Mouse (Mus musculus) olfactory bulb, adult 2 months (tissue): ENCODE data around the gene Degs2. TPM values are rescaled to one million over a fixed set of nuclear protein-coding genes. Genes with fewer than 3 reads are reported as not detected.

Source experiments
- H3K27ac ChIP-seq: fragments of 200-500 bp; 2 replicates; pipeline ENCODE4 v1.5.1; 2012; ENCODE audit warnings: low read depth, low read length; ENCODE audit not compliant: insufficient read depth
- H3K4me1 ChIP-seq: fragments of 200-500 bp; 2 replicates; pipeline ENCODE4 v1.6.1; 2012; ENCODE audit warnings: low read length; ENCODE audit not compliant: control insufficient read depth, insufficient read depth
- H3K4me3 ChIP-seq: fragments of 200-500 bp; 2 replicates; pipeline ENCODE4 v1.5.1; 2012; ENCODE audit warnings: mild to moderate bottlenecking, low read depth, low read length, moderate library complexity; ENCODE audit not compliant: insufficient read depth
- CTCF ChIP-seq: fragments of 200-500 bp; IDR thresholded peaks from 2 replicates; pipeline ENCODE4 v1.5.1; 2012; ENCODE audit warnings: low read depth, mild to moderate bottlenecking, low read length, moderate library complexity; ENCODE audit not compliant: insufficient read depth
- POLR2A ChIP-seq: fragments of 200-500 bp; IDR thresholded peaks from 2 replicates; pipeline ENCODE4 v1.6.1; 2012; ENCODE audit warnings: mild to moderate bottlenecking, low read depth, low read length, moderate library complexity; ENCODE audit not compliant: insufficient read depth
- WGBS: fragments of 180-500 bp; shearing (Covaris S2); methylation state at CpG from one replicate; pipeline ENCODE4 v1.1.7; 2018; 5-methylcytosine and 5-hydroxymethylcytosine counted together
- polyA plus RNA-seq: library from polyadenylated mRNA; stranded (reverse); fragments of >200 nt; gene quantifications from 2 replicates; pipeline ENCODE4 v1.2.4, GENCODE M21; 2012; ENCODE audit warnings: low replicate concordance; ENCODE audit not compliant: missing spikeins, insufficient read depth, insufficient read length

Gene Degs2
- not detected in 2 replicates for polyA plus RNA-seq

- WGBS = 1% methylated on average over 32 of the region's 32 CpGs
- H3K4me1 ChIP-seq = peaks cover 15% of the 10 kb centered on the region
- no peak within 1 kb of the TSS for H3K27ac ChIP-seq
- peak within 1 kb of the TSS; percentile 26 for H3K4me3 ChIP-seq
- TF ChIP-seq CTCF (no peak), POLR2A (no peak)
Observed at GRCm38 (mm10) chr12:108702185-108702584, at the start of gene Degs2. Gene Degs2, minus strand, starts transcription at chr12:108702315.

GRCm38 (mm10) chr12:108751790-108752189, 49.7 kb upstream of the Degs2 start:
- no peak for TF ChIP-seq POLR2A
- TF ChIP-seq CTCF = no peak
- Histone ChIP-seq H3K4me1 (no peaks in the 10 kb centered on the region), H3K27ac (no peak overlapping the region), H3K4me3 (no peak overlapping the region)
- WGBS = 62% methylated on average over 9 of the region's 9 CpGs

GRCm38 (mm10) chr12:108750226-108750625, 48.1 kb upstream of the Degs2 start:
- no peak overlapping the region for H3K27ac ChIP-seq
- no peak overlapping the region for H3K4me3 ChIP-seq
- H3K4me1 ChIP-seq = no peaks in the 10 kb centered on the region
- TF ChIP-seq POLR2A = no peak
- TF ChIP-seq CTCF = no peak
- 76% methylated on average over 3 of the region's 3 CpGs for WGBS

GRCm38 (mm10) chr12:108749454-108749853, 47.3 kb upstream of the Degs2 start:
- Histone ChIP-seq H3K27ac (no peak overlapping the region), H3K4me1 (no peaks in the 10 kb centered on the region), H3K4me3 (no peak overlapping the region)
- 88% methylated on average over 9 of the region's 9 CpGs for WGBS
- no peak for TF ChIP-seq CTCF
- no peak for TF ChIP-seq POLR2A

- TF ChIP-seq POLR2A = no peak
- no peak for TF ChIP-seq CTCF
- H3K4me1 ChIP-seq = no peaks in the 10 kb centered on the region
- no peak overlapping the region for H3K4me3 ChIP-seq
- H3K27ac ChIP-seq = no peak overlapping the region
- 59% methylated on average over 6 of the region's 6 CpGs for WGBS
Observed at GRCm38 (mm10) chr12:108749019-108749418, 46.9 kb upstream of the Degs2 start.

GRCm38 (mm10) chr12:108745990-108746389, 43.9 kb upstream of the Degs2 start:
- no peak overlapping the region for H3K4me3 ChIP-seq
- no peaks in the 10 kb centered on the region for H3K4me1 ChIP-seq
- H3K27ac ChIP-seq = no peak overlapping the region
- no peak for TF ChIP-seq CTCF
- no peak for TF ChIP-seq POLR2A

- H3K27ac ChIP-seq = no peak overlapping the region
- H3K4me1 ChIP-seq = no peaks in the 10 kb centered on the region
- TF ChIP-seq CTCF (no peak), POLR2A (no peak)
- H3K4me3 ChIP-seq = no peak overlapping the region
- WGBS = 91% methylated on average over 4 of the region's 4 CpGs
Observed at GRCm38 (mm10) chr12:108742241-108742640, 40.1 kb upstream of the Degs2 start.

- no peak for TF ChIP-seq CTCF
- no peak for TF ChIP-seq POLR2A
- Histone ChIP-seq H3K4me3 (no peak overlapping the region), H3K27ac (no peak overlapping the region), H3K4me1 (no peaks in the 10 kb centered on the region)
- 90% methylated on average over 2 of the region's 2 CpGs for WGBS
Observed at GRCm38 (mm10) chr12:108741472-108741871, 39.4 kb upstream of the Degs2 start.

- TF ChIP-seq POLR2A (no peak), CTCF (no peak)
- 95% methylated on average over 12 of the region's 12 CpGs for WGBS
- Histone ChIP-seq H3K4me1 (no peaks in the 10 kb centered on the region), H3K4me3 (no peak overlapping the region), H3K27ac (no peak overlapping the region)
Observed at GRCm38 (mm10) chr12:108738745-108739144, 36.6 kb upstream of the Degs2 start.

GRCm38 (mm10) chr12:108737838-108738237, 35.7 kb upstream of the Degs2 start:
- Histone ChIP-seq H3K4me1 (no peaks in the 10 kb centered on the region), H3K4me3 (no peak overlapping the region), H3K27ac (no peak overlapping the region)
- 90% methylated on average over 7 of the region's 7 CpGs for WGBS
- TF ChIP-seq CTCF (no peak), POLR2A (no peak)
